Mouse (Mus musculus): Measurements from ENCODE around the gene Egr4. TPM values are rescaled to one million over a fixed set of nuclear protein-coding genes. Genes with fewer than 3 reads are reported as not detected.

Gene Egr4
- polyA plus RNA-seq, 1 experiment from 2014 or later = not detected

- peaks cover 13% of the 10 kb centered on the region for H3K4me1 ChIP-seq (replicated peaks; ENCODE audit: control insufficient read depth, insufficient read depth, low read length)
- ATAC-seq (ENCODE audit: low FRiP score) (no peak), DNase-seq (ENCODE audit: low spot score) (no peak)
- H3K27me3 ChIP-seq (ENCODE audit: control insufficient read depth, insufficient read depth, low read length) = peaks cover 48% of the 10 kb centered on the region
- H3K36me3 ChIP-seq (ENCODE audit: control insufficient read depth, insufficient read depth, low read length) = no peaks in the 10 kb centered on the region
- WGBS = 76% methylated on average over 4 of the region's 4 CpGs
- no peak overlapping the region for H3K27ac ChIP-seq (ENCODE audit: low read depth, low read length)
- H3K4me3 ChIP-seq (ENCODE audit: low read depth, low read length) = no peak overlapping the region
- H3K9ac ChIP-seq (ENCODE audit: low read depth, low read length) = no peak overlapping the region
- H3K4me2 ChIP-seq (replicated peaks; ENCODE audit: low read depth, low read length) = no peak overlapping the region
- no peaks in the 10 kb centered on the region for H3K9me3 ChIP-seq (ENCODE audit: control insufficient read depth, low read length)
These were observed 2.6 kb upstream of the Egr4 start for GRCm38 (mm10) chr6:85515941-85516340.

DNA sequence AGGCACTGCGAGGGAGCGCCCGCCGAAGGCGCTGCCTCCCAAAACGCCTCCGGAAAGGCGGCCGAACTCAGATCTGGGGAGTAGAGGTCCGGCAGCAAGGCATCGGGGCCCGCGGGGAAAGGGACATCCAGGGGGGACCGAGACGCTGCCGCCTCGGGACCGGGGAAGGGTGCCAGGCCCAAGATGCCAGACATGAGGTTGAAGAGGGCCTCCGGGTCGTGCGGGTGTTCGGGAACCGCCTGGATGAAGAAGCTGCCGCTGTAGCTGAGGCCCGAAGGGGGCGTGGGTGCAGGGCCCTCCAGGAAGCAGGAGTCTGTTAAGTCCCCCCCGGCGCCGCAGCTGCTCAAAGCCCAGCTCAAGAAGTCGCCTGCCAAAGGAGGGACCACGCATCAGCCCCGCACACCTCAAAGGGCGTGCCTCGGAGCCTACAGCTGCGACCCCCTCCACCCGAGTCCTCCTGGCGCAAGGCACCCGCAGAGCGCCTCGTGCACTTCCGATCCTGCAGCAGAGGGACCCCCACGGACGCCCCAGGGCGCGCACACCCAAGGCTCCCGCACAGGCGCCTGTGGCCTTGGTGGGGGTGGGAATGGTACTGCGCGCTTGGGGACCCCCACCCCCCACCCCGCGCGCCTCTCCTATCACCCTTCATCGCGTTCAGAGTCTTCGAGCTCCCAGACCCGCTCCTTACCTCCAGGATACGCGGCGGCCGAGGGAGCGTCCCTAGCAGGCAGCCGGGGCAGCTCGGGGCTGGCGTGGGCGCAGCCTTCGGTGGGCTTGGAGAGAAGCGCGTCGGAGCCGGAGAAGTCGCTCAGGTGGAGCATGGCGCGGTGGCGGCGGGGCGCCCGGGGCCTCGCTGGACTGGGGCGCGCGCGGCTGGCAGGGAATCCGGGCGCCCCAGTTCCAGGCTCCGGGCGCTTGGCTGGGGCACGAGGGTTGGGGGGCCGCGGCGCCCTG is 535 bp downstream of the Egr4 start:
- peaks cover 56% of the 10 kb centered on the region for H3K27me3 ChIP-seq (ENCODE audit: control insufficient read depth, insufficient read depth, low read length)
- peak; percentile 59 for DNase-seq (ENCODE audit: low spot score)
- peak overlapping the region; percentile 44 for H3K4me3 ChIP-seq (ENCODE audit: low read depth, low read length)
- H3K9me3 ChIP-seq (ENCODE audit: control insufficient read depth, low read length) = no peaks in the 10 kb centered on the region
- peak overlapping the region; percentile 81 for H3K4me2 ChIP-seq (replicated peaks; ENCODE audit: low read depth, low read length)
- ATAC-seq (ENCODE audit: low FRiP score) = peak; percentile 43
- H3K27ac ChIP-seq (ENCODE audit: low read depth, low read length) = no peak overlapping the region
- no peaks in the 10 kb centered on the region for H3K36me3 ChIP-seq (ENCODE audit: control insufficient read depth, insufficient read depth, low read length)
- peaks cover 9% of the 10 kb centered on the region for H3K4me1 ChIP-seq (replicated peaks; ENCODE audit: control insufficient read depth, insufficient read depth, low read length)
- 2% methylated on average over 59 of the region's 90 CpGs for WGBS
- H3K9ac ChIP-seq (ENCODE audit: low read depth, low read length) = no peak overlapping the region

- Histone ChIP-seq H3K4me3 (ENCODE audit: low read depth, low read length) (peak overlapping the region; percentile 44), H3K27me3 (ENCODE audit: control insufficient read depth, insufficient read depth, low read length) (peaks cover 54% of the 10 kb centered on the region), H3K4me1 (replicated peaks; ENCODE audit: control insufficient read depth, insufficient read depth, low read length) (peaks cover 9% of the 10 kb centered on the region), H3K27ac (ENCODE audit: low read depth, low read length) (no peak overlapping the region), H3K9me3 (ENCODE audit: control insufficient read depth, low read length) (no peaks in the 10 kb centered on the region), H3K36me3 (ENCODE audit: control insufficient read depth, insufficient read depth, low read length) (no peaks in the 10 kb centered on the region), H3K9ac (ENCODE audit: low read depth, low read length) (no peak overlapping the region), H3K4me2 (replicated peaks; ENCODE audit: low read depth, low read length) (peak overlapping the region; percentile 61)
- DNase-seq (ENCODE audit: low spot score) (no peak), ATAC-seq (ENCODE audit: low FRiP score) (no peak)
- 0% methylated on average over 21 of the region's 36 CpGs for WGBS
These were observed 1.3 kb downstream of the Egr4 start for GRCm38 (mm10) chr6:85512056-85512440.

- H3K4me3 ChIP-seq (ENCODE audit: low read depth, low read length) = peak overlapping the region; percentile 44
- no peaks in the 10 kb centered on the region for H3K9me3 ChIP-seq (ENCODE audit: control insufficient read depth, low read length)
- H3K27me3 ChIP-seq (ENCODE audit: control insufficient read depth, insufficient read depth, low read length) = peaks cover 51% of the 10 kb centered on the region
- ATAC-seq (ENCODE audit: low FRiP score) (no peak), DNase-seq (ENCODE audit: low spot score) (peak; percentile 67)
- no peaks in the 10 kb centered on the region for H3K36me3 ChIP-seq (ENCODE audit: control insufficient read depth, insufficient read depth, low read length)
- peak overlapping the region; percentile 61 for H3K4me2 ChIP-seq (replicated peaks; ENCODE audit: low read depth, low read length)
- H3K27ac ChIP-seq (ENCODE audit: low read depth, low read length) = no peak overlapping the region
- H3K9ac ChIP-seq (ENCODE audit: low read depth, low read length) = no peak overlapping the region
- H3K4me1 ChIP-seq (replicated peaks; ENCODE audit: control insufficient read depth, insufficient read depth, low read length) = peaks cover 9% of the 10 kb centered on the region
- under 1% methylated on average over 81 of the region's 88 CpGs for WGBS
These were observed 1.9 kb downstream of the Egr4 start for GRCm38 (mm10) chr6:85511286-85512055.

GRCm38 (mm10) chr6:85510476-85510875 is 2.9 kb downstream of the Egr4 start:
- H3K27me3 ChIP-seq (ENCODE audit: control insufficient read depth, insufficient read depth, low read length) = peaks cover 49% of the 10 kb centered on the region

GRCm38 (mm10) chr6:85508602-85509001 is 4.8 kb downstream of the Egr4 start:
- no peaks in the 10 kb centered on the region for H3K9me3 ChIP-seq (ENCODE audit: control insufficient read depth, low read length)
- H3K4me3 ChIP-seq (ENCODE audit: low read depth, low read length) = no peak overlapping the region
- H3K27me3 ChIP-seq (ENCODE audit: control insufficient read depth, insufficient read depth, low read length) = peaks cover 35% of the 10 kb centered on the region
- H3K9ac ChIP-seq (ENCODE audit: low read depth, low read length) = no peak overlapping the region
- no peak for DNase-seq (ENCODE audit: low spot score)
- ATAC-seq (ENCODE audit: low FRiP score) = no peak
- 53% methylated on average over 5 of the region's 5 CpGs for WGBS
- no peaks in the 10 kb centered on the region for H3K36me3 ChIP-seq (ENCODE audit: control insufficient read depth, insufficient read depth, low read length)
- no peak overlapping the region for H3K27ac ChIP-seq (ENCODE audit: low read depth, low read length)
- no peak overlapping the region for H3K4me2 ChIP-seq (replicated peaks; ENCODE audit: low read depth, low read length)
- peaks cover 9% of the 10 kb centered on the region for H3K4me1 ChIP-seq (replicated peaks; ENCODE audit: control insufficient read depth, insufficient read depth, low read length)

More at GRCm38 (mm10) chr6:85510476-85510875, 2.9 kb downstream of the Egr4 start:
- no peak overlapping the region for H3K9ac ChIP-seq (ENCODE audit: low read depth, low read length)
- H3K4me3 ChIP-seq (ENCODE audit: low read depth, low read length) = no peak overlapping the region
- peak; percentile 86 for DNase-seq (ENCODE audit: low spot score)
- 2% methylated on average over 6 of the region's 6 CpGs for WGBS
- H3K36me3 ChIP-seq (ENCODE audit: control insufficient read depth, insufficient read depth, low read length) = no peaks in the 10 kb centered on the region
- no peak overlapping the region for H3K4me2 ChIP-seq (replicated peaks; ENCODE audit: low read depth, low read length)
- peaks cover 9% of the 10 kb centered on the region for H3K4me1 ChIP-seq (replicated peaks; ENCODE audit: control insufficient read depth, insufficient read depth, low read length)
- no peak overlapping the region for H3K27ac ChIP-seq (ENCODE audit: low read depth, low read length)
- ATAC-seq (ENCODE audit: low FRiP score) = no peak
- H3K9me3 ChIP-seq (ENCODE audit: control insufficient read depth, low read length) = no peaks in the 10 kb centered on the region

DNA sequence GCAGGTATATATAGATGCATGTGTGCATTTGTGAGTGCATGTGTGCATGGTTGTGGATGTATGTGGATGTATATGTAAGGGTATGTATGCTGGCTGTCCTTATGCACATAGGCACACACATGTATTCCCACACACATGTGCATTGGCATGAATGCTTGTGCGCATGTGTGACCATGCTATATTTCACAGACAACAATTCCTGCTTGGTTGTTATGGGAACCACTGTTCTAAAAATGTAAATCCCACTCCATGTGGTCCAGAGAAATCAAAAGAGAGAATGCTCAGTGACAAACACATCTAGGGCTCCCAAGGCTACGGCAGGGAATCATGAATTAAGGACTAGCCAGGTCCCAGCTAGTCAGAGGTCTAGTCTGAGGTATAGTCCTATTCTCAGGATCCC is 8.5 kb downstream of the Egr4 start:
- Histone ChIP-seq H3K4me1 (replicated peaks; ENCODE audit: control insufficient read depth, insufficient read depth, low read length) (peaks cover 7% of the 10 kb centered on the region), H3K4me3 (ENCODE audit: low read depth, low read length) (no peak overlapping the region), H3K27ac (ENCODE audit: low read depth, low read length) (no peak overlapping the region), H3K9ac (ENCODE audit: low read depth, low read length) (no peak overlapping the region), H3K4me2 (replicated peaks; ENCODE audit: low read depth, low read length) (no peak overlapping the region), H3K9me3 (ENCODE audit: control insufficient read depth, low read length) (no peaks in the 10 kb centered on the region), H3K36me3 (ENCODE audit: control insufficient read depth, insufficient read depth, low read length) (no peaks in the 10 kb centered on the region), H3K27me3 (ENCODE audit: control insufficient read depth, insufficient read depth, low read length) (no peaks in the 10 kb centered on the region; the same call in 1 of the 2 replicates)
- 61% methylated on average over 2 of the region's 2 CpGs for WGBS
- no peak for DNase-seq (ENCODE audit: low spot score)
- ATAC-seq (ENCODE audit: low FRiP score) = no peak

- Histone ChIP-seq H3K36me3 (ENCODE audit: control insufficient read depth, insufficient read depth, low read length) (no peaks in the 10 kb centered on the region), H3K4me1 (replicated peaks; ENCODE audit: control insufficient read depth, insufficient read depth, low read length) (peaks cover 7% of the 10 kb centered on the region), H3K27ac (ENCODE audit: low read depth, low read length) (peak within 1 kb of the TSS; percentile 65), H3K4me3 (ENCODE audit: low read depth, low read length) (peak within 1 kb of the TSS; percentile 76), H3K27me3 (ENCODE audit: control insufficient read depth, insufficient read depth, low read length) (no peaks in the 10 kb centered on the region), H3K9ac (ENCODE audit: low read depth, low read length) (peak within 1 kb of the TSS; percentile 84), H3K9me3 (ENCODE audit: control insufficient read depth, low read length) (no peaks in the 10 kb centered on the region), H3K4me2 (replicated peaks; ENCODE audit: low read depth, low read length) (peak within 1 kb of the TSS; percentile 90)
- DNase-seq (ENCODE audit: low spot score) (peak; percentile 72), ATAC-seq (ENCODE audit: low FRiP score) (peak; percentile 78)
- under 1% methylated on average over 19 of the region's 22 CpGs for WGBS
These were observed 10.5 kb downstream of the Egr4 start, which contains the start of gene Fbxo41 for GRCm38 (mm10) chr6:85502911-85503250. Fbxo41 (minus strand) TSS chr6:85502994.
